Mouse (Mus musculus) CH12.LX (cell line): ENCODE data around the gene Yy1. TPM values are rescaled to one million over a fixed set of nuclear protein-coding genes. Genes with fewer than 3 reads are reported as not detected.

Experiments
- DNase-seq: peaks from one replicate; pipeline ENCODE4 v3.0.0-alpha.2; 2013; ENCODE audit errors: extremely low read depth
- H3K27ac ChIP-seq: 2 replicates; pipeline ENCODE4 v1.5.1; 2012; ENCODE audit warnings: low read depth, mild to moderate bottlenecking, control low read depth, moderate library complexity; ENCODE audit not compliant: insufficient read depth
- H3K27me3 ChIP-seq: replicated peaks from 2 replicates; pipeline ENCODE3; 2012; ENCODE audit warnings: inconsistent platforms
- H3K36me3 ChIP-seq, 2 experiments: replicated peaks in 1 of 2; 2 replicates each; pipeline versions ENCODE3 to v1.6.1; 2012; ENCODE audit warnings: inconsistent platforms in 1 of 2, low read length in 1 of 2, mild to moderate bottlenecking in 1 of 2, mixed read lengths in 1 of 2, moderate library complexity in 1 of 2; ENCODE audit not compliant: control insufficient read depth in 1 of 2, insufficient read depth in 1 of 2
- H3K4me1 ChIP-seq, 2 experiments: 2 replicates each; pipeline ENCODE4 v1.6.1; 2012; ENCODE audit warnings: inconsistent platforms in 1 of 2, moderate library complexity in 1 of 2; ENCODE audit not compliant: insufficient read depth in 2 of 2, control insufficient read depth in 1 of 2
- H3K4me2 ChIP-seq: 2 replicates; pipeline ENCODE4 v1.6.1; 2012; ENCODE audit warnings: low read depth, mild to moderate bottlenecking, control low read depth; ENCODE audit not compliant: poor library complexity, insufficient read depth, severe bottlenecking
- H3K4me3 ChIP-seq, 3 experiments: fragments of 150-350 bp in 1 of 3; sonication (generic) in 1 of 3; replicated peaks in 1 of 3; 2 replicates each; pipeline versions ENCODE3 to v1.5.1; 2011 to 2012; ENCODE audit warnings: low read depth in 2 of 3, low read length in 2 of 3, mild to moderate bottlenecking in 2 of 3, moderate library complexity in 2 of 3, control low read depth in 1 of 3, improper control_type of control experiment in 1 of 3, inconsistent platforms in 1 of 3, mixed read lengths in 1 of 3; ENCODE audit not compliant: poor library complexity in 1 of 3
- H3K79me2 ChIP-seq: replicated peaks from 2 replicates; pipeline ENCODE4 v1.6.1; 2012; ENCODE audit warnings: mild to moderate bottlenecking, moderate library complexity; ENCODE audit not compliant: control insufficient read depth, poor library complexity, insufficient read depth, severe bottlenecking; ENCODE audit errors: extremely low read depth
- H3K9ac ChIP-seq: 2 replicates; pipeline ENCODE4 v1.6.1; 2012; ENCODE audit warnings: low read depth, mild to moderate bottlenecking, control low read depth, moderate library complexity; ENCODE audit not compliant: insufficient read depth
- H3K9me3 ChIP-seq: replicated peaks from 2 replicates; pipeline ENCODE3; 2012; ENCODE audit warnings: low read length, inconsistent platforms, mixed read lengths
- CHD2 ChIP-seq: IDR thresholded peaks from 2 replicates; pipeline ENCODE4 v1.6.1; 2011; ENCODE audit warnings: low read length, improper control_type of control experiment
- ETS1 ChIP-seq: conservative IDR thresholded peaks from 2 replicates; pipeline ENCODE4 v1.6.1; 2012; ENCODE audit warnings: low read depth, mild to moderate bottlenecking, inconsistent platforms, low read length, improper control_type of control experiment, moderate library complexity
- GABPA ChIP-seq: IDR thresholded peaks from 2 replicates; pipeline ENCODE4 v1.6.1; 2012; ENCODE audit warnings: low read depth, low read length, improper control_type of control experiment, inconsistent platforms; ENCODE audit not compliant: insufficient replicate concordance
- HCFC1 ChIP-seq: IDR thresholded peaks from 2 replicates; pipeline ENCODE4 v1.6.1; 2012; ENCODE audit warnings: low read depth, mild to moderate bottlenecking, inconsistent platforms, low read length, improper control_type of control experiment
- IRF4 ChIP-seq: IDR thresholded peaks from 2 replicates; pipeline ENCODE4 v1.6.1; 2014; ENCODE audit warnings: low read depth, mild to moderate bottlenecking, inconsistent platforms, low read length, improper control_type of control experiment
- JUN ChIP-seq: IDR thresholded peaks from 2 replicates; pipeline ENCODE4 v1.6.1; 2011; ENCODE audit warnings: low read depth, mild to moderate bottlenecking, low read length, improper control_type of control experiment, moderate library complexity; ENCODE audit not compliant: insufficient read depth
- JUND ChIP-seq: conservative IDR thresholded peaks from 2 replicates; pipeline ENCODE4 v1.6.1; 2011; ENCODE audit warnings: low read depth, low read length, improper control_type of control experiment
- POLR2A ChIP-seq: IDR thresholded peaks from 2 replicates; pipeline ENCODE4 v1.6.1; 2011; ENCODE audit warnings: low read depth, mild to moderate bottlenecking, improper control_type of control experiment, low read length
- POLR2AphosphoS2 ChIP-seq: IDR thresholded peaks from 2 replicates; pipeline ENCODE4 v1.6.1; 2011; ENCODE audit warnings: low read depth, low read length, improper control_type of control experiment
- RAD21 ChIP-seq: IDR thresholded peaks from 2 replicates; pipeline ENCODE4 v1.6.1; 2011; ENCODE audit warnings: low read depth, mild to moderate bottlenecking, low read length, improper control_type of control experiment, moderate library complexity
- SIN3A ChIP-seq: IDR thresholded peaks from 2 replicates; pipeline ENCODE4 v1.6.1; 2012; ENCODE audit warnings: low read length, improper control_type of control experiment, inconsistent platforms
- SMC3 ChIP-seq: IDR thresholded peaks from 2 replicates; pipeline ENCODE4 v1.6.1; 2011; ENCODE audit warnings: low read depth, low read length, improper control_type of control experiment
- TBP ChIP-seq: conservative IDR thresholded peaks from 2 replicates; pipeline ENCODE4 v1.6.1; 2011; ENCODE audit warnings: low read depth, low read length, improper control_type of control experiment
- TCF12 ChIP-seq: IDR thresholded peaks from 2 replicates; pipeline ENCODE4 v1.6.1; 2014; ENCODE audit warnings: low read depth, mild to moderate bottlenecking, inconsistent platforms, low read length, improper control_type of control experiment
- UBTF ChIP-seq: IDR thresholded peaks from 2 replicates; pipeline ENCODE4 v1.6.1; 2012; ENCODE audit warnings: low read depth, mild to moderate bottlenecking, inconsistent platforms, low read length, improper control_type of control experiment, moderate library complexity
- ZC3H11A ChIP-seq: IDR thresholded peaks from 2 replicates; pipeline ENCODE4 v1.6.1; 2012; ENCODE audit warnings: low read depth, mild to moderate bottlenecking, inconsistent platforms, low read length, improper control_type of control experiment
- ZNF384 ChIP-seq: IDR thresholded peaks from 2 replicates; pipeline ENCODE4 v1.6.1; 2012; ENCODE audit warnings: low read depth, low read length, improper control_type of control experiment, inconsistent platforms
- dilution Hi-C: fragments of 300-500 bp; cut with MboI; formaldehyde crosslinking; loops from 2 replicates; pipeline ENCODE4 v1.14.3; 2020; ENCODE audit warnings: low sequenced_read_pairs; ENCODE audit not compliant: extremely low pct_unique_long_range_greater_than_20kb, extremely low pct_ligation_motif_present
- in situ Hi-C: fragments of 300-500 bp; cut with MboI; formaldehyde crosslinking; loops from 3 replicates; pipeline ENCODE4 v1.14.3; 2019; ENCODE audit warnings: low sequenced_read_pairs, low pct_ligation_motif_present, low pct_unique_long_range_greater_than_20kb, mixed read lengths
- polyA plus RNA-seq: library from polyadenylated mRNA; unstranded; fragments of >175 nt; gene quantifications from 2 replicates; pipeline ENCODE4 v1.2.1, GENCODE M21; 2012; ENCODE audit warnings: low read depth; ENCODE audit not compliant: insufficient read length
- total RNA-seq, 2 experiments: library from RNA; depleted of rRNA; stranded (reverse); fragments of 300-350 nt in 1 of 2; fragments of >200 nt in 1 of 2; gene quantifications; 2 replicates each; pipeline ENCODE4 v1.2.3; 2012 to 2014

Yy1 gene
- total and polyA plus RNA-seq, 3 experiments: 30.8 to 56.8 (median 51.7) TPM

DNA sequence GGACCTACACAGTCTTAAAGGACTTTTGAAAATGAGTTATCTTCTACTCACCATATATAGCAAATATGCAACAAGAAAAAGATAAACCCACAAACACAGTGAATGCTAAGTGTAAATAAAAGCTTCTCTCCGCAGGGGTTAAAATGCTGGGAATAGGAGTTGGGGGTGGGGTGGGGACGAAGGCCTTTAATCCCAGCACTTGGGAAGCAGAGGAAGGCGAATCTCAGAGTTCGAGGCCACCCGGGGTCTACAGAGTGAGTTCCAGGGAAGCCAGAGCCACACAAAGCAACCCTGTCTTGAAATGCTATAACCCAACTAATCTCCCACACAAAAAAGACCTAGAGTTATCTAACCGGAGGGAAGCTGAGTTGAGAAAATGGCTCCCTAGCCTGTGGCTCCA, 43.8 kb upstream of the Yy1 start:
- dilution Hi-C loops (no loop called here), in situ Hi-C loops (no loop called here)
- H3K4me2 ChIP-seq: no peak overlapping the region
- peaks cover 11% of the 10 kb centered on the region for H3K27me3 ChIP-seq
- H3K4me1 ChIP-seq: peaks cover 0 to 3% of the 10 kb centered on the region in 2 experiments; a peak in 1 of 4 replicates
- no peak overlapping the region for H3K27ac ChIP-seq
- no peak overlapping the region for H3K4me3 ChIP-seq
- TF ChIP-seq ZC3H11A: no peak
- TF ChIP-seq SMC3: no peak
- TF ChIP-seq POLR2AphosphoS2: no peak
- no peak for TF ChIP-seq RAD21
- TF ChIP-seq TCF12: no peak
- TF ChIP-seq HCFC1: no peak
- H3K36me3 ChIP-seq: peaks cover 0 to 4% of the 10 kb centered on the region in 2 experiments
- no peak for DNase-seq
- peaks cover 3% of the 10 kb centered on the region for H3K9me3 ChIP-seq
- no peak overlapping the region for H3K9ac ChIP-seq
- no peaks in the 10 kb centered on the region for H3K79me2 ChIP-seq

DNA sequence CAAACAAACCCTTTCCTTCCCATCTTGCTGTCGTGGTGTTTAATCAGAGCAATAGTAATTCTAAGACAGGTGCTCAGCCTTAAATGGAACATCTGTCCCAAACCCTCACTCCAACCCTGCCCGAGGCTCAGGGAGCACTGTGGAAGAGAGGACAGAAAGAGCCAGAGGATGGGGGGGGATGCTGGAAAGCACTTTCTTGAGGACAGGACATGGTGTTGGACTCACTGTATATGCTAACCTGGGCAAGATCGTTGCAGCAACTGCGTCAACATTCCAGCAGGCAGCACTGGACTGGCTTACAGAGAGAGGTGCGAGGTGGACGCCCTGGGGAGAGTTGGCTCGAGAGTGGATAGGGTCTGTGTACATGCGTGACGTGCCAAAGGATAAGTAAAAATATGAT, 43.3 kb upstream of the Yy1 start:
- dilution Hi-C loops (no loop called here), in situ Hi-C loops (no loop called here)
- no peak overlapping the region for H3K4me2 ChIP-seq
- no peaks in the 10 kb centered on the region for H3K79me2 ChIP-seq
- no peak for DNase-seq
- no peak overlapping the region for H3K4me3 ChIP-seq
- no peak overlapping the region for H3K27ac ChIP-seq
- H3K9ac ChIP-seq: no peak overlapping the region
- TF ChIP-seq IRF4: no peak
- no peak for TF ChIP-seq ZNF384
- TF ChIP-seq SIN3A: no peak
- no peak for TF ChIP-seq ETS1
- TF ChIP-seq GABPA: no peak
- TF ChIP-seq POLR2A: no peak
- no peak for TF ChIP-seq UBTF
- no peak for TF ChIP-seq HCFC1
- no peak for TF ChIP-seq CHD2
- TF ChIP-seq TBP: no peak
- no peak for TF ChIP-seq JUND
- TF ChIP-seq JUN: no peak
- peaks cover 2 to 6% of the 10 kb centered on the region in 2 experiments; a peak in 3 of 4 replicates for H3K4me1 ChIP-seq
- H3K27me3 ChIP-seq: peaks cover 11% of the 10 kb centered on the region
- peaks cover 0 to 4% of the 10 kb centered on the region in 2 experiments for H3K36me3 ChIP-seq
- peaks cover 3% of the 10 kb centered on the region for H3K9me3 ChIP-seq
